Mouse (Mus musculus) G1E (cell line): ENCODE measurements at regions not wholly inside any gene's neighbourhood (a gene's known extent, or its start where the extent isn't known, plus 50 kb on each side); places are given as distances from the start of the nearest gene placed in this dataset.

Experiments used
- ATAC-seq: 2 replicates; pipeline ENCODE4 v1.8.0; 2016; ENCODE audit warnings: mild to moderate bottlenecking; ENCODE audit not compliant: insufficient number of reproducible peaks, poor library complexity, low FRiP score, severe bottlenecking; ENCODE audit errors: extremely low read depth
- DNase-seq: peaks from one replicate; pipeline ENCODE4 v3.0.0; 2012; ENCODE audit warnings: low spot score
- H3K27me3 ChIP-seq: 2 replicates; pipeline ENCODE4 v1.6.1; 2012; ENCODE audit warnings: mild to moderate bottlenecking, low read length, inconsistent platforms; ENCODE audit not compliant: insufficient read depth
- H3K36me3 ChIP-seq: replicated peaks from 2 replicates; pipeline ENCODE3; 2012; ENCODE audit warnings: mild to moderate bottlenecking, inconsistent platforms
- H3K4me1 ChIP-seq: 2 replicates; pipeline ENCODE4 v1.6.1; 2012; ENCODE audit warnings: low read depth, low read length, inconsistent platforms, mixed read lengths; ENCODE audit not compliant: insufficient read depth
- H3K4me3 ChIP-seq: 2 replicates; pipeline ENCODE4 v1.5.1; 2012; ENCODE audit warnings: low read depth, mild to moderate bottlenecking, inconsistent platforms, low read length, moderate library complexity, mixed read lengths
- H3K9me3 ChIP-seq: replicated peaks from 2 replicates; pipeline ENCODE4 v1.6.1; 2012; ENCODE audit warnings: inconsistent platforms
- CTCF ChIP-seq: IDR thresholded peaks from 2 replicates; pipeline ENCODE4 v1.5.1; 2012; ENCODE audit warnings: low read depth, low read length, inconsistent platforms, mixed read lengths
- GATA1 ChIP-seq: IDR thresholded peaks from 2 replicates; pipeline ENCODE4 v1.6.1; 2012; ENCODE audit warnings: borderline replicate concordance, low read length, inconsistent platforms, mixed read lengths
- GATA2 ChIP-seq: IDR thresholded peaks from 2 replicates; pipeline ENCODE4 v1.6.1; 2012; ENCODE audit warnings: low read depth, low read length, inconsistent platforms, borderline replicate concordance
- POLR2AphosphoS5 ChIP-seq: IDR thresholded peaks from 2 replicates; pipeline ENCODE4 v1.6.1; 2012; ENCODE audit warnings: low read depth, low read length, inconsistent platforms; ENCODE audit not compliant: insufficient replicate concordance
- TAL1 ChIP-seq: conservative IDR thresholded peaks from 2 replicates; pipeline ENCODE4 v1.6.1; 2012; ENCODE audit warnings: low read depth, low read length, inconsistent platforms, mixed read lengths

- Histone ChIP-seq H3K4me1 (no peaks in the 10 kb centered on the region), H3K36me3 (no peaks in the 10 kb centered on the region), H3K9me3 (peaks cover 42% of the 10 kb centered on the region), H3K27me3 (no peaks in the 10 kb centered on the region), H3K4me3 (no peak overlapping the region)
- ATAC-seq (no peak), DNase-seq (no peak)
- no peak for TF ChIP-seq CTCF
- no peak for TF ChIP-seq GATA2
- TF ChIP-seq TAL1: no peak
- no peak for TF ChIP-seq POLR2AphosphoS5
- TF ChIP-seq GATA1: no peak
Measured at GRCm38 (mm10) chr8:109062376-109062775, 431.5 kb upstream of the Pmfbp1 start.

- Histone ChIP-seq H3K27me3 (no peaks in the 10 kb centered on the region), H3K9me3 (peaks cover 24% of the 10 kb centered on the region), H3K4me3 (no peak overlapping the region), H3K4me1 (no peaks in the 10 kb centered on the region), H3K36me3 (no peaks in the 10 kb centered on the region)
- DNase-seq (no peak), ATAC-seq (no peak)
- TF ChIP-seq TAL1 (no peak), GATA1 (no peak), POLR2AphosphoS5 (no peak), GATA2 (no peak), CTCF (no peak)
Measured at GRCm38 (mm10) chr8:109073715-109074114, 420.1 kb upstream of the Pmfbp1 start.

DNA sequence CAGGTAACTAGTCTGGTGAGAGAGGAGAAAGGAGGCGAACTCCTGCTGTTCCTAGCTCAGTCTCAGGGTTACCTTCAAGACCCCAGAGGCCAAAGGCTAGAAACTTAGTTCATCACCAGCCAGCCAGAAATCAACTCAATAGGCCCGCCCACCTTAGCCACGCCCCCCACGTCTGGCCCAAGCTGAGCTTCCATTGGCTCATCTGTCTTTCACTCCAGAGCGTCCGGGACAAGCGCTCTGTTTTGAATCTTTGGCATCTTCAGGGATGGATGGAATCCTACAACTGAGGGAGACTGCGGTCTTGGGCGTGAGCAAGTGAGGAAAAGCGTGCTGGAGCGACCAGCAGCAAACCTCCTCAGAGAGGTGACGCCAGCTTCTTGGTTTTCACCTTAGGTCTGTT, 418.8 kb upstream of the Pmfbp1 start:
- Histone ChIP-seq H3K4me3 (no peak overlapping the region), H3K27me3 (no peaks in the 10 kb centered on the region), H3K9me3 (peaks cover 34% of the 10 kb centered on the region), H3K36me3 (no peaks in the 10 kb centered on the region), H3K4me1 (no peaks in the 10 kb centered on the region)
- no peak for TF ChIP-seq TAL1
- no peak for TF ChIP-seq POLR2AphosphoS5
- no peak for DNase-seq
- no peak for ATAC-seq

DNA sequence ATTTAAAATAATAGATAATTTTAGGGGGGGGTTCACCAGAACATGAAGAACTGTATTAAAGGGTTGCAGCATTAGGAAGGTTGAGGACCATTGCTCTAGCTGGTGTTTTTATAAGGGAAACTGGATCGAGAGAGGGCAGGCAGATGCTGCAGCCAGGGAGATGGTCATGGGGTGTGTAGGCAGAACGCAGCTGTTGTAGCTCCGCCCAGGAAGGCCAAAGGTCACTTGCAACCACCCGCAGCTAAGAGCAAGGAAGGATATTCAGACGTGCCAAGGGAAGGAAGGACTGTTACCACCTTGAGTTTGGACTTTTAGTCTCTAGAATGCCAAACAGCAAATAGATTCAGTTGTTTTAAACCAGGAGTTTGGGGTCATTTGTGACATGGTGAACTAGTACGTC, 414.6 kb upstream of the Pmfbp1 start:
- no peaks in the 10 kb centered on the region for H3K27me3 ChIP-seq
- H3K9me3 ChIP-seq: peaks cover 40% of the 10 kb centered on the region
- H3K36me3 ChIP-seq: no peaks in the 10 kb centered on the region
- no peak for DNase-seq
- H3K4me1 ChIP-seq: no peaks in the 10 kb centered on the region
- H3K4me3 ChIP-seq: no peak overlapping the region
- ATAC-seq: no peak
- TF ChIP-seq POLR2AphosphoS5: no peak
- no peak for TF ChIP-seq CTCF
- TF ChIP-seq GATA1: no peak
- no peak for TF ChIP-seq TAL1
- no peak for TF ChIP-seq GATA2

DNA sequence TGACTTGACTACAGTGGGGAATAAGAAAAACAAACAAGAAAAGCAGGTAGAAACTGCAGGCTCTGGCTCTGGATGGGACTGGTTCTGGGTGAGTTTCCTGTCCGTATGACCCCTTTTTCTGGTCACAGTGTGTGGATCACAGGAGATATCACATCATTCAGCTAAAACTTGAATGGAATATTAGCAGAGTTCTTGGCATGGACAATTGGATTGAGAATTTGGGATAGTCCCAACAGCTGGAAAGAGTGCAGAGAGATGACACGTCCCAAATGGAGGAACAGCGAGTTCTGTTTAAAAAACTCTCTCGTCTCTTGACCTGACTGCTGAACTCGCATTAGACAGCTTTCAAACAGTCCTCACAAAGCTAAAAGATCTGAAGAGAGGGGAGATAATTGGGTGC, 412.5 kb upstream of the Pmfbp1 start:
- no peak for ATAC-seq
- H3K4me1 ChIP-seq: no peaks in the 10 kb centered on the region
- no peak for TF ChIP-seq POLR2AphosphoS5
- TF ChIP-seq GATA1: no peak
- no peak for TF ChIP-seq TAL1
- TF ChIP-seq CTCF: no peak
- no peak for TF ChIP-seq GATA2

DNA sequence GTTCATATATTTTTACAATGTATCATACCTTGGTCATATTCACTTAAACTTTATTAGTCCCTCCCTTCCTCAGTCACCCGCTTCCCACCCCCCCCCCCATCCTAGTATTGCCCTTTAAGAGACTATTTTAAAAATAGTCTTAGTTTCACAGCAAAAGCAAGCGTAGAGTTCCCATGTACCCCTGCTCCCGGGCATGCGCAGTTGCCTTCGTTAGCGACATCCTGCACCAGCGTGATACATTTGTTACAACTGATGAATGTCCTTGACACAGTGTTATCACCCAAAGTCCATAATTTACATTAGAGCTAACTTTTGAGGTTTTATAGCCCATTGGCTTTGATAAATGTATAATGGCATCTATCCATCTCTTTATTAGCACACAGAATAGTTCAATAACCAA, 408.7 kb upstream of the Pmfbp1 start:
- no peaks in the 10 kb centered on the region for H3K27me3 ChIP-seq
- H3K4me3 ChIP-seq: no peak overlapping the region
- no peak for TF ChIP-seq POLR2AphosphoS5
- no peak for TF ChIP-seq GATA2
- TF ChIP-seq CTCF: no peak
- TF ChIP-seq TAL1: no peak
- no peak for TF ChIP-seq GATA1
- ATAC-seq (no peak), DNase-seq (no peak)
- H3K4me1 ChIP-seq: no peaks in the 10 kb centered on the region
- no peaks in the 10 kb centered on the region for H3K36me3 ChIP-seq
- peaks cover 36% of the 10 kb centered on the region for H3K9me3 ChIP-seq

More for the DNA sequence above, 412.5 kb upstream of the Pmfbp1 start:
- peaks cover 38% of the 10 kb centered on the region for H3K9me3 ChIP-seq
- no peaks in the 10 kb centered on the region for H3K36me3 ChIP-seq
- no peak overlapping the region for H3K4me3 ChIP-seq
- no peak for DNase-seq
- H3K27me3 ChIP-seq: no peaks in the 10 kb centered on the region

- TF ChIP-seq CTCF (no peak), POLR2AphosphoS5 (no peak), TAL1 (no peak), GATA2 (no peak), GATA1 (no peak)
- DNase-seq (no peak), ATAC-seq (no peak)
- Histone ChIP-seq H3K27me3 (no peaks in the 10 kb centered on the region), H3K36me3 (no peaks in the 10 kb centered on the region), H3K4me3 (no peak overlapping the region), H3K9me3 (peaks cover 39% of the 10 kb centered on the region), H3K4me1 (no peaks in the 10 kb centered on the region)
Measured at GRCm38 (mm10) chr8:109087781-109088180, 406.0 kb upstream of the Pmfbp1 start.
